Mouse (Mus musculus) thymus, postnatal 0 days (tissue): ENCODE measurements around the gene Cys1. TPM values are rescaled to one million over a fixed set of nuclear protein-coding genes. Genes with fewer than 3 reads are reported as not detected.
"Not testable (repeated sequence)": the region's sequence is repeated elsewhere in the genome, so short reads cannot be mapped to it uniquely, and the experiment has no call there.

ENCODE experiments used
- DNase-seq: peaks from one replicate; pipeline ENCODE4 v3.0.0-alpha.2; 2015; ENCODE audit warnings: low spot score
- polyA plus RNA-seq: library from polyadenylated mRNA; unstranded; fragments of >200 nt; fragmentation: Nextera tagmentation; extraction: Ambion mirVana; gene quantifications from 2 replicates; pipeline ENCODE4 v1.2.1, GENCODE M21; 2015

The Cys1 gene
- 0.89 and 0.95 TPM in 2 replicates for polyA plus RNA-seq

- no peak for DNase-seq
These were observed at the start of gene Cys1 for GRCm38 (mm10) chr12:24681286-24682023. Cys1 (minus strand) TSS chr12:24681813.

- no peak for DNase-seq
These were observed 42.8 kb upstream of the Cys1 start for GRCm38 (mm10) chr12:24724369-24724768.

- no peak for DNase-seq
These were observed 42.2 kb upstream of the Cys1 start for GRCm38 (mm10) chr12:24723859-24724258.

- DNase-seq: no peak
These were observed 41.8 kb upstream of the Cys1 start for GRCm38 (mm10) chr12:24723434-24723833.

- DNase-seq: peak; percentile 58
These were observed 35.2 kb upstream of the Cys1 start for GRCm38 (mm10) chr12:24716721-24717301.

GRCm38 (mm10) chr12:24715268-24715896 lies 33.8 kb upstream of the Cys1 start:
- no peak for DNase-seq

GRCm38 (mm10) chr12:24714579-24715255 lies 33.1 kb upstream of the Cys1 start:
- no peak for DNase-seq

- DNase-seq: no peak
These were observed 30.8 kb upstream of the Cys1 start for GRCm38 (mm10) chr12:24712396-24712795.

GRCm38 (mm10) chr12:24710672-24711071 lies 29.1 kb upstream of the Cys1 start:
- DNase-seq: peak; percentile 43

GRCm38 (mm10) chr12:24709831-24710508 lies 28.4 kb upstream of the Cys1 start:
- DNase-seq: peak; percentile 79

GRCm38 (mm10) chr12:24709409-24709808 lies 27.8 kb upstream of the Cys1 start:
- peak; percentile 47 for DNase-seq

- DNase-seq: no peak
These were observed 27.2 kb upstream of the Cys1 start for GRCm38 (mm10) chr12:24708824-24709218.

- peak; percentile 96 for DNase-seq
These were observed 26.6 kb upstream of the Cys1 start, which contains the start of gene Rrm2 for GRCm38 (mm10) chr12:24707954-24708823. Rrm2 (plus strand) TSS chr12:24708241.

GRCm38 (mm10) chr12:24707480-24707802 lies 25.8 kb upstream of the Cys1 start:
- peak; percentile 21 for DNase-seq

GRCm38 (mm10) chr12:24706764-24707479 lies 25.3 kb upstream of the Cys1 start:
- DNase-seq: peak; percentile 58

GRCm38 (mm10) chr12:24705502-24706263 lies 24.1 kb upstream of the Cys1 start:
- no peak for DNase-seq

GRCm38 (mm10) chr12:24703013-24703412 lies 21.4 kb upstream of the Cys1 start:
- DNase-seq: no peak

GRCm38 (mm10) chr12:24701621-24702020 lies 20.0 kb upstream of the Cys1 start:
- not testable (repeated sequence) for DNase-seq

GRCm38 (mm10) chr12:24699578-24699977 lies 18.0 kb upstream of the Cys1 start:
- DNase-seq: no peak
